Mouse (Mus musculus): ENCODE results near the gene Stk17b.

GRCm38 (mm10) chr1:53782079-53782478 lies 2.9 kb downstream of the Stk17b start:
- TF ChIP-seq POLR2A (IDR thresholded peaks at IDR 0.05; ENCODE audit: borderline replicate concordance, control insufficient read depth, low read depth, low read length) (no peak), CTCF (IDR thresholded peaks at IDR 0.05; ENCODE audit: control insufficient read depth, insufficient read depth, low read length) (no peak)
